Mouse (Mus musculus): ENCODE data around the gene Zfp771. TPM values are rescaled to one million over a fixed set of nuclear protein-coding genes. Genes with fewer than 3 reads are reported as not detected.

Gene Zfp771
- polyA plus RNA-seq, 1 experiment from 2014 or later, result 49.3 TPM

DNA sequence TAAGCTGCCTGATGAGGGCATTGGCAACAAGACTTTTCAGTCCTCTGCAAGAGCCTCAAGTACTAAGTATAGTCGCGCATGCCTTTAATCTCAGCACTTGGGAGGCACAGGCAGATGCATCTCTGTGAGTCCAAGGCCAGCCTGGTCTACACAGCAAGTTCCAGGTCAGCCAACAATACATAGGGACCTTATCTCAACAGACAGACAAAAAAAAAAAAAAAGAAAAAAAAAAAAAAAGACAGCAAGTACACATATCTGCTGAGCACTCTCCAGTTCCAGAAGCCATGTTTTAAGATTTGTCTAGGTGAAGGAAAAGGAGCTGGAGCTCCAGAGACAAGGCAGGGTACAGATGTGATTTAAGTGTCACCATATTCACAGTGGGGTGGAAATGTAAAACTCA lies 11.9 kb downstream of the Zfp771 start:
- no peaks in the 10 kb centered on the region for H3K27me3 ChIP-seq (ENCODE audit: insufficient read depth, low read length)
- DNase-seq (ENCODE audit: low spot score) (no peak), ATAC-seq (replicated peaks; ENCODE audit: low FRiP score, low read depth) (no peak)
- H3K27ac ChIP-seq, result no peak overlapping the region
- H3K9me3 ChIP-seq (replicated peaks; ENCODE audit: low read length), result no peaks in the 10 kb centered on the region
- H3K36me3 ChIP-seq (ENCODE audit: insufficient read depth, low read length), result no peaks in the 10 kb centered on the region
- 86% methylated on average over 2 of the region's 2 CpGs for WGBS
- TF ChIP-seq CTCF (IDR thresholded peaks at IDR 0.05; ENCODE audit: low read depth), result no peak
- H3K4me2 ChIP-seq (ENCODE audit: low read length), result no peak overlapping the region
- no peak overlapping the region for H3K4me3 ChIP-seq (replicated peaks; ENCODE audit: low read depth, low read length)
- H3K4me1 ChIP-seq (replicated peaks; ENCODE audit: insufficient read depth, low read length), result peaks cover 13% of the 10 kb centered on the region
- no peak overlapping the region for H3K9ac ChIP-seq (ENCODE audit: low read depth, low read length)

- no peak overlapping the region for H3K4me2 ChIP-seq (ENCODE audit: low read length)
- ATAC-seq (replicated peaks; ENCODE audit: low FRiP score, low read depth), result no peak
- no peaks in the 10 kb centered on the region for H3K27me3 ChIP-seq (ENCODE audit: insufficient read depth, low read length)
- no peak overlapping the region for H3K4me3 ChIP-seq (replicated peaks; ENCODE audit: low read depth, low read length)
- no peak overlapping the region for H3K27ac ChIP-seq
- no peaks in the 10 kb centered on the region for H3K9me3 ChIP-seq (replicated peaks; ENCODE audit: low read length)
- 88% methylated on average over 5 of the region's 5 CpGs for WGBS
- no peak for DNase-seq (ENCODE audit: low spot score)
- no peaks in the 10 kb centered on the region for H3K36me3 ChIP-seq (ENCODE audit: insufficient read depth, low read length)
- no peak overlapping the region for H3K9ac ChIP-seq (ENCODE audit: low read depth, low read length)
- TF ChIP-seq CTCF (IDR thresholded peaks at IDR 0.05; ENCODE audit: low read depth), result no peak
- H3K4me1 ChIP-seq (replicated peaks; ENCODE audit: insufficient read depth, low read length), result peaks cover 13% of the 10 kb centered on the region
Measured at GRCm38 (mm10) chr7:127256518-127256917, 12.4 kb downstream of the Zfp771 start.

DNA sequence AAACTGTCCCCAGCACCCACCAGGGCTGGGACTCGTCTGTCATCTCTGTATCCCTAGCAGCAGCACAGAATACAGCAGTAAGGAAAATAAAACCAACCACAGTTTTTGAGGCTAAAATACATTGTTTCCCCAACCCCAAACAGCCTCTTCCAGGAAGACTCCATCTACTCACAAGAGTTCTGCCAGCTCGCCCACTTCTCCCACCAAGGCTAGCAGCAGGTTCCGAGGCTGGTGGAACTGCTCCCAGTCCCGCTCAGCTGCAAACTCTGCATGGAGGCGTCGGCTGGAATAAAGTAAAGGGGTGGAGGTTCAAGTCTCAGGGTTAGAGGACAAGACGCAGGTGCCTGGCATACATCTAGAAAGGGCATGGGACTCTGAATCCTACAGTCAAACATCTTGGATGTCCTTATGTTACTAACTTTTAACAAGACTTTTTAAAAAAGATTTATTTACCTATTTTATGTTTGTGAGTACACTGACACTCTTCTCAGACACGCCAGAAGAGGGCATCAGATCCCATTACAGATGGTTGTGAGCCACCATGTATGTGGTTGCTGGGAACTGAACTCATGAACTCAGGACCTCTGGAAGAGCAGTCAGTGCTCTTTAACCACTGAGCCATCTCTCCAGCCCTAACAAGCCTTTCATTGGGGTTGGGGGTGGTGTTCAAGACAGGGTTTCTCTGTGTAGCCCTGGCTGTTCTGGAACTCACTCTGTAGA lies 15.3 kb downstream of the Zfp771 start:
- H3K4me1 ChIP-seq (replicated peaks; ENCODE audit: insufficient read depth, low read length), result peaks cover 13% of the 10 kb centered on the region
- H3K4me2 ChIP-seq (ENCODE audit: low read length), result peak overlapping the region; percentile 77
- peak overlapping the region; percentile 54; the same call in 1 of the 2 replicates for H3K4me3 ChIP-seq (replicated peaks; ENCODE audit: low read depth, low read length)
- no peaks in the 10 kb centered on the region for H3K27me3 ChIP-seq (ENCODE audit: insufficient read depth, low read length)
- peak; percentile 34 for TF ChIP-seq CTCF (IDR thresholded peaks at IDR 0.05; ENCODE audit: low read depth)
- H3K9ac ChIP-seq (ENCODE audit: low read depth, low read length), result no peak overlapping the region
- WGBS, result 71% methylated on average over 8 of the region's 8 CpGs
- no peak for ATAC-seq (replicated peaks; ENCODE audit: low FRiP score, low read depth)
- no peaks in the 10 kb centered on the region for H3K36me3 ChIP-seq (ENCODE audit: insufficient read depth, low read length)
- H3K9me3 ChIP-seq (replicated peaks; ENCODE audit: low read length), result no peaks in the 10 kb centered on the region
- DNase-seq (ENCODE audit: low spot score), result no peak
- no peak overlapping the region for H3K27ac ChIP-seq

GRCm38 (mm10) chr7:127260309-127261111 lies 16.4 kb downstream of the Zfp771 start, which contains the start of gene Dctpp1:
Dctpp1 (minus strand) TSS chr7:127260709.
- peak; percentile 97 for TF ChIP-seq CTCF (IDR thresholded peaks at IDR 0.05; ENCODE audit: low read depth)
- Histone ChIP-seq H3K36me3 (ENCODE audit: insufficient read depth, low read length) (no peaks in the 10 kb centered on the region), H3K4me2 (ENCODE audit: low read length) (peak within 1 kb of the TSS; percentile 77), H3K4me3 (replicated peaks; ENCODE audit: low read depth, low read length) (peak within 1 kb of the TSS; percentile 54), H3K27me3 (ENCODE audit: insufficient read depth, low read length) (no peaks in the 10 kb centered on the region), H3K4me1 (replicated peaks; ENCODE audit: insufficient read depth, low read length) (peaks cover 7% of the 10 kb centered on the region; the same call in 1 of the 2 replicates), H3K9me3 (replicated peaks; ENCODE audit: low read length) (no peaks in the 10 kb centered on the region), H3K27ac (no peak within 1 kb of the TSS), H3K9ac (ENCODE audit: low read depth, low read length) (peak within 1 kb of the TSS; percentile 56)
- peak; percentile 100 for DNase-seq (ENCODE audit: low spot score)
- peak; percentile 95 for ATAC-seq (replicated peaks; ENCODE audit: low FRiP score, low read depth)
- WGBS, result under 1% methylated on average over 50 of the region's 50 CpGs

DNA sequence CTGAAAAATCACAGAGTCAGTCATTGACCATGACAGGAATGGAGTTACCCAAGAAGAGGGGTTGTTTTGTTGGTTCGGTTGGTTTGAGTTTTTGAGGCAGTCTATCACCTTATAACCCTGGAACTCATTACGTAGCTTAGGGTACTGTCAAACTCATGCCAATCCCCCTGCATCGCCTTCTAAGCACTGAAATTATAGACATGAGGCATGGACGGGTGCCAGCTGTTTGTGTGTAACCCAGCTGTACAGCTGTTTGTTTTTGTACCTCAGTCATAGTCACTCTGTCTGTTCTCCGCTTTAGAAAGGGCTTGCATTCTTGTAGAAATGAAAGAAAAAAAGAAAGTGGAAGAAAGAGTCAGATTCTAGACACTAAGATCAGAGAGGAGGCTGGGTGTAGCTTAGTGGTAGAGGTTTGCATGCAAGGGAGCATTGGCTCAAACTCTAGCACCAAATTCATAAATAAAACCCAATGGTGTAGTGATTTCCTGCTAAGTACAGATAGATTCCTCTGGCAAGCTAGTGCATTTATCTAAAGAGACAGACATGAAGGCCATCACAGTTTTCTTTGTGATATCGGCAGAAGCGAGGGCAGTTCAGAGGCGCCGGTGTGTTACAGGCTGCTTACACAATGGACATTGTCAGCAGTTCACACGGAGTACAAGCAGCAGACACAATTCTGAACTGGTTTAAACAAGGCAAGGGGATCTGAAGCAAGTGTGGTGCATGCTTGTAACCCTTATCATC lies 18.3 kb downstream of the Zfp771 start:
- no peak overlapping the region for H3K9ac ChIP-seq (ENCODE audit: low read depth, low read length)
- peaks cover 7% of the 10 kb centered on the region; the same call in 1 of the 2 replicates for H3K4me1 ChIP-seq (replicated peaks; ENCODE audit: insufficient read depth, low read length)
- ATAC-seq (replicated peaks; ENCODE audit: low FRiP score, low read depth) (no peak), DNase-seq (ENCODE audit: low spot score) (no peak)
- TF ChIP-seq CTCF (IDR thresholded peaks at IDR 0.05; ENCODE audit: low read depth), result no peak
- no peak overlapping the region for H3K4me3 ChIP-seq (replicated peaks; ENCODE audit: low read depth, low read length)
- no peaks in the 10 kb centered on the region for H3K36me3 ChIP-seq (ENCODE audit: insufficient read depth, low read length)
- H3K27me3 ChIP-seq (ENCODE audit: insufficient read depth, low read length), result no peaks in the 10 kb centered on the region
- H3K27ac ChIP-seq, result no peak overlapping the region
- WGBS, result 78% methylated on average over 10 of the region's 10 CpGs
- H3K9me3 ChIP-seq (replicated peaks; ENCODE audit: low read length), result no peaks in the 10 kb centered on the region
- H3K4me2 ChIP-seq (ENCODE audit: low read length), result no peak overlapping the region

GRCm38 (mm10) chr7:127263526-127263925 lies 19.5 kb downstream of the Zfp771 start:
- H3K4me2 ChIP-seq (ENCODE audit: low read length), result no peak overlapping the region
- ATAC-seq (replicated peaks; ENCODE audit: low FRiP score, low read depth), result no peak
- DNase-seq (ENCODE audit: low spot score), result no peak
- no peak overlapping the region for H3K4me3 ChIP-seq (replicated peaks; ENCODE audit: low read depth, low read length)
- WGBS, result 98% methylated on average over 3 of the region's 3 CpGs
- no peak overlapping the region for H3K9ac ChIP-seq (ENCODE audit: low read depth, low read length)
- TF ChIP-seq CTCF (IDR thresholded peaks at IDR 0.05; ENCODE audit: low read depth), result no peak
- H3K9me3 ChIP-seq (replicated peaks; ENCODE audit: low read length), result no peaks in the 10 kb centered on the region
- H3K27ac ChIP-seq, result no peak overlapping the region
- H3K36me3 ChIP-seq (ENCODE audit: insufficient read depth, low read length), result no peaks in the 10 kb centered on the region
- peaks cover 7% of the 10 kb centered on the region; the same call in 1 of the 2 replicates for H3K4me1 ChIP-seq (replicated peaks; ENCODE audit: insufficient read depth, low read length)
- no peaks in the 10 kb centered on the region for H3K27me3 ChIP-seq (ENCODE audit: insufficient read depth, low read length)

All from kidney, postnatal 0 days (tissue).